Mouse (Mus musculus) liver, embryonic 14.5 days (tissue): Measurements from ENCODE around the gene 4930595M18Rik. TPM values are rescaled to one million over a fixed set of nuclear protein-coding genes. Genes with fewer than 3 reads are reported as not detected.

Source experiments
- ATAC-seq: fragments of 200-750 bp; cut with Nextera tagmentation; 2 replicates; pipeline ENCODE4 v1.8.0; 2017; ENCODE audit warnings: moderate number of reproducible peaks, mild to moderate bottlenecking, moderate library complexity; ENCODE audit not compliant: insufficient read depth
- DNase-seq, 3 experiments: peaks; one replicate each; pipeline ENCODE4 v3.0.0-alpha.2; 2012 to 2013; ENCODE audit warnings: low read depth in 3 of 3, low spot score in 3 of 3
- H3K27ac ChIP-seq: fragments of 300-500 bp; sonication (generic); 2 replicates; pipeline ENCODE4 v1.5.1; 2014; ENCODE audit warnings: moderate library complexity, mild to moderate bottlenecking, control low read depth, inconsistent platforms
- H3K27me3 ChIP-seq: fragments of 300-500 bp; sonication (generic); 2 replicates; pipeline ENCODE4 v1.6.1; 2014; ENCODE audit warnings: mild to moderate bottlenecking, low read length, moderate library complexity; ENCODE audit not compliant: control insufficient read depth, insufficient read depth
- H3K36me3 ChIP-seq: fragments of 300-500 bp; sonication (generic); replicated peaks from 2 replicates; pipeline ENCODE4 v1.6.1; 2014; ENCODE audit warnings: low read depth; ENCODE audit not compliant: control insufficient read depth, insufficient read depth
- H3K4me1 ChIP-seq, 2 experiments: fragments of 200-500 bp in 1 of 2; fragments of 300-500 bp in 1 of 2; sonication (generic) in 1 of 2; replicated peaks; 2 replicates each; pipeline ENCODE4 v1.6.1; 2012 to 2014; ENCODE audit warnings: antibody characterized with exemption in 1 of 2, inconsistent platforms in 1 of 2, low read length in 1 of 2; ENCODE audit not compliant: control insufficient read depth in 2 of 2, insufficient read depth in 2 of 2
- H3K4me2 ChIP-seq: fragments of 300-500 bp; sonication (generic); 2 replicates; pipeline ENCODE4 v1.6.1; 2014; ENCODE audit warnings: low read depth, mild to moderate bottlenecking, control low read depth, moderate library complexity
- H3K4me3 ChIP-seq, 2 experiments: fragments of 200-500 bp in 1 of 2; fragments of 300-500 bp in 1 of 2; sonication (generic) in 1 of 2; 2 replicates each; pipeline ENCODE4 v1.5.1; 2012 to 2014; ENCODE audit warnings: low read depth in 2 of 2, low read length in 2 of 2, mild to moderate bottlenecking in 2 of 2, control low read depth in 1 of 2, inconsistent platforms in 1 of 2, moderate library complexity in 1 of 2; ENCODE audit not compliant: insufficient read depth in 1 of 2
- H3K9ac ChIP-seq: fragments of 300-500 bp; sonication (generic); replicated peaks from 2 replicates; pipeline ENCODE4 v1.6.1; 2014; ENCODE audit warnings: mild to moderate bottlenecking, control low read depth, moderate library complexity
- H3K9me3 ChIP-seq: fragments of 300-500 bp; sonication (generic); 2 replicates; pipeline ENCODE4 v1.6.1; 2016; ENCODE audit warnings: low read length, mixed read lengths; ENCODE audit not compliant: control insufficient read depth
- CTCF ChIP-seq: IDR thresholded peaks from 2 replicates; pipeline ENCODE4 v1.5.1; 2016; ENCODE audit warnings: antibody characterized with exemption, low read depth, control low read depth
- EP300 ChIP-seq: IDR thresholded peaks from 2 replicates; pipeline ENCODE4 v1.6.1; 2016; ENCODE audit warnings: antibody characterized with exemption, low read depth
- WGBS: fragments of 180-500 bp; shearing (Covaris S2); extraction: QIAGEN DNeasy Blood & Tissue Kit; methylation state at CpG from one replicate; pipeline ENCODE4 v1.1.7; 2014; ENCODE audit not compliant: insufficient replicate concordance; 5-methylcytosine and 5-hydroxymethylcytosine counted together
- polyA plus RNA-seq, 2 experiments: library from polyadenylated mRNA; depleted of rRNA in 1 of 2; stranded (reverse) in 1 of 2; unstranded in 1 of 2; fragments of >200 nt; fragmentation: Nextera tagmentation in 1 of 2; extraction: Ambion mirVana in 1 of 2; gene quantifications; 2 replicates each; pipeline versions ENCODE4 v1.2.1 to v1.2.3; 2012 to 2014

The 4930595M18Rik gene
- polyA plus RNA-seq (2012; rRNA removed) (not detected in 2 replicates), polyA plus RNA-seq (2014; fragmentation: Nextera tagmentation; extraction: Ambion mirVana) (not detected in 2 replicates)

- 59% methylated on average over 6 of the region's 6 CpGs for WGBS
- Histone ChIP-seq H3K27me3 (no peaks in the 10 kb centered on the region), H3K4me3 (no peak within 1 kb of the TSS), H3K9ac (no peak within 1 kb of the TSS), H3K9me3 (no peaks in the 10 kb centered on the region), H3K27ac (no peak within 1 kb of the TSS), H3K36me3 (no peaks in the 10 kb centered on the region), H3K4me2 (no peak within 1 kb of the TSS), H3K4me1 (no peaks in the 10 kb centered on the region)
- DNase-seq (no peak), ATAC-seq (no peak)
- no peak for TF ChIP-seq EP300
Observed at GRCm38 (mm10) chrX:81458021-81458420, at the start of gene 4930595M18Rik. Gene 4930595M18Rik, minus strand, starts transcription at chrX:81458121.

- no peak for TF ChIP-seq EP300
- no peak for TF ChIP-seq CTCF
- H3K27me3 ChIP-seq: no peaks in the 10 kb centered on the region
- H3K27ac ChIP-seq: no peak overlapping the region
- no peak for DNase-seq
- H3K9ac ChIP-seq: no peak overlapping the region
- no peak overlapping the region for H3K4me3 ChIP-seq
- H3K36me3 ChIP-seq: no peaks in the 10 kb centered on the region
- no peak overlapping the region for H3K4me2 ChIP-seq
- H3K4me1 ChIP-seq: no peaks in the 10 kb centered on the region
- no peaks in the 10 kb centered on the region for H3K9me3 ChIP-seq
- ATAC-seq: no peak
Observed at GRCm38 (mm10) chrX:81472500-81472899, 14.6 kb upstream of the 4930595M18Rik start.
